Mouse (Mus musculus) G1E-ER4 (cell line): ENCODE data around the gene Gtf2a2. TPM values are rescaled to one million over a fixed set of nuclear protein-coding genes. Genes with fewer than 3 reads are reported as not detected.

Source experiments
- GATA1 ChIP-seq: IDR thresholded peaks from one replicate; pipeline ENCODE4 v1.8.0; 2012; ENCODE audit warnings: low read length, inconsistent platforms
- polyA plus RNA-seq: library from polyadenylated mRNA; stranded (reverse); fragments of >175 nt; gene quantifications from 2 replicates; pipeline ENCODE4 v1.2.3, GENCODE M21; 2012

The Gtf2a2 gene
- 72.0 and 137 TPM in 2 replicates for polyA plus RNA-seq

- no peak for TF ChIP-seq GATA1
Measured at GRCm38 (mm10) chr9:70012408-70012901, at the start of gene Gtf2a2. TSS of gene Gtf2a2 (plus strand) at chr9:70012550.

GRCm38 (mm10) chr9:69964370-69964769 is 48.0 kb upstream of the Gtf2a2 start:
- no peak for TF ChIP-seq GATA1

GRCm38 (mm10) chr9:69985526-69985925 is 26.8 kb upstream of the Gtf2a2 start:
- TF ChIP-seq GATA1: no peak

GRCm38 (mm10) chr9:69986063-69986462 is 26.3 kb upstream of the Gtf2a2 start:
- no peak for TF ChIP-seq GATA1

GRCm38 (mm10) chr9:69986571-69986970 is 25.8 kb upstream of the Gtf2a2 start:
- TF ChIP-seq GATA1: no peak

- TF ChIP-seq GATA1: no peak
Measured at GRCm38 (mm10) chr9:69987579-69987978, 24.8 kb upstream of the Gtf2a2 start.

GRCm38 (mm10) chr9:69988706-69989302 is 23.5 kb upstream of the Gtf2a2 start:
- no peak for TF ChIP-seq GATA1

- no peak for TF ChIP-seq GATA1
Measured at GRCm38 (mm10) chr9:69989303-69990121, 22.8 kb upstream of the Gtf2a2 start, which contains the start of gene Bnip2. TSS of gene Bnip2 (plus strand) at chr9:69989466.

- no peak for TF ChIP-seq GATA1
Measured at GRCm38 (mm10) chr9:69990346-69990745, 22.0 kb upstream of the Gtf2a2 start.

- TF ChIP-seq GATA1: no peak
Measured at GRCm38 (mm10) chr9:69992841-69993277, 19.5 kb upstream of the Gtf2a2 start.

GRCm38 (mm10) chr9:69993479-69993878 is 18.9 kb upstream of the Gtf2a2 start:
- TF ChIP-seq GATA1: no peak

- TF ChIP-seq GATA1: no peak
Measured at GRCm38 (mm10) chr9:69994547-69994946, 17.8 kb upstream of the Gtf2a2 start.

GRCm38 (mm10) chr9:69999318-69999717 is 13.0 kb upstream of the Gtf2a2 start:
- no peak for TF ChIP-seq GATA1

GRCm38 (mm10) chr9:70003516-70003915 is 8.8 kb upstream of the Gtf2a2 start:
- no peak for TF ChIP-seq GATA1

- TF ChIP-seq GATA1: no peak
Measured at GRCm38 (mm10) chr9:70006984-70007383, 5.4 kb upstream of the Gtf2a2 start.

GRCm38 (mm10) chr9:70007506-70008248 is 4.7 kb upstream of the Gtf2a2 start:
- TF ChIP-seq GATA1: no peak
